Mouse (Mus musculus) forebrain, embryonic 13.5 days (tissue): ENCODE results near the gene Sh2d2a. TPM values are rescaled to one million over a fixed set of nuclear protein-coding genes. Genes with fewer than 3 reads are reported as not detected.
"Not testable (repeated sequence)": the region's sequence is repeated elsewhere in the genome, so short reads cannot be mapped to it uniquely, and the experiment has no call there.

Experiments
- ATAC-seq: fragments of 200-750 bp; cut with Nextera tagmentation; 2 replicates; pipeline ENCODE4 v1.8.0; 2017
- H3K27ac ChIP-seq: fragments of 300-500 bp; sonication (generic); 2 replicates; pipeline ENCODE4 v1.5.1; 2015; ENCODE audit warnings: inconsistent platforms, mild to moderate bottlenecking, moderate library complexity
- H3K27me3 ChIP-seq: fragments of 300-500 bp; sonication (generic); 2 replicates; pipeline ENCODE4 v1.6.1; 2015; ENCODE audit warnings: mild to moderate bottlenecking, inconsistent platforms
- H3K36me3 ChIP-seq: fragments of 300-500 bp; sonication (generic); 2 replicates; pipeline ENCODE4 v1.6.1; 2015; ENCODE audit warnings: mild to moderate bottlenecking, inconsistent platforms; ENCODE audit not compliant: poor library complexity, severe bottlenecking
- H3K4me1 ChIP-seq: fragments of 300-500 bp; sonication (generic); 2 replicates; pipeline ENCODE4 v1.6.1; 2015; ENCODE audit warnings: inconsistent platforms
- H3K4me2 ChIP-seq: fragments of 300-500 bp; sonication (generic); 2 replicates; pipeline ENCODE4 v1.6.1; 2015; ENCODE audit warnings: inconsistent platforms, mild to moderate bottlenecking, moderate library complexity
- H3K4me3 ChIP-seq: fragments of 300-500 bp; sonication (generic); 2 replicates; pipeline ENCODE4 v1.5.1; 2015; ENCODE audit warnings: mild to moderate bottlenecking, inconsistent platforms
- H3K9ac ChIP-seq: fragments of 300-500 bp; sonication (generic); 2 replicates; pipeline ENCODE4 v1.6.1; 2015; ENCODE audit warnings: mild to moderate bottlenecking, inconsistent platforms
- H3K9me3 ChIP-seq: fragments of 300-500 bp; sonication (generic); replicated peaks from 2 replicates; pipeline ENCODE4 v1.6.1; 2016; ENCODE audit warnings: inconsistent platforms
- WGBS: fragments of 180-500 bp; shearing (Covaris S2); methylation state at CpG from one replicate; pipeline ENCODE4 v1.1.7; 2015; 5-methylcytosine and 5-hydroxymethylcytosine counted together
- polyA plus RNA-seq: library from polyadenylated mRNA; unstranded; fragments of >200 nt; fragmentation: Nextera tagmentation; extraction: Ambion mirVana; gene quantifications from 2 replicates; pipeline ENCODE4 v1.2.1, GENCODE M21; 2015

Sh2d2a gene
- polyA plus RNA-seq: not detected in 2 replicates

- Histone ChIP-seq H3K9me3 (no peaks in the 10 kb centered on the region), H3K9ac (no peak within 1 kb of the TSS), H3K27ac (no peak within 1 kb of the TSS), H3K4me1 (no peaks in the 10 kb centered on the region), H3K27me3 (0 out of 2 replicates have a peak, but pooled peaks cover 3% of the 10 kb centered on the region), H3K4me2 (no peak within 1 kb of the TSS), H3K4me3 (no peak within 1 kb of the TSS), H3K36me3 (no peaks in the 10 kb centered on the region)
- ATAC-seq: no peak
- WGBS: 82% methylated on average over 7 of the region's 7 CpGs
These were observed at the start of gene Sh2d2a for GRCm38 (mm10) chr3:87846650-87847110. Gene Sh2d2a (plus strand): TSS chr3:87846755.

- H3K4me3 ChIP-seq: no peak overlapping the region
- WGBS: 62% methylated on average over 5 of the region's 5 CpGs
- H3K27ac ChIP-seq: no peak overlapping the region
- no peak overlapping the region for H3K4me2 ChIP-seq
- H3K36me3 ChIP-seq: no peaks in the 10 kb centered on the region
- peaks cover 23% of the 10 kb centered on the region for H3K4me1 ChIP-seq
- peaks cover 98% of the 10 kb centered on the region for H3K27me3 ChIP-seq
- H3K9me3 ChIP-seq: no peaks in the 10 kb centered on the region
- H3K9ac ChIP-seq: no peak overlapping the region
- no peak for ATAC-seq
These were observed 44.9 kb upstream of the Sh2d2a start for GRCm38 (mm10) chr3:87801681-87802080.

- no peaks in the 10 kb centered on the region for H3K9me3 ChIP-seq
- no peak overlapping the region for H3K27ac ChIP-seq
- H3K27me3 ChIP-seq: peaks cover 98% of the 10 kb centered on the region
- no peaks in the 10 kb centered on the region for H3K36me3 ChIP-seq
- H3K4me1 ChIP-seq: peaks cover 9% of the 10 kb centered on the region; the same call in 1 of the 2 replicates
- WGBS: 4% methylated on average over 26 of the region's 26 CpGs
- H3K4me2 ChIP-seq: peak overlapping the region; percentile 56
- H3K9ac ChIP-seq: no peak overlapping the region
- peak overlapping the region; percentile 24 for H3K4me3 ChIP-seq
- no peak for ATAC-seq
These were observed 42.4 kb upstream of the Sh2d2a start for GRCm38 (mm10) chr3:87804038-87804677.

- Histone ChIP-seq H3K4me3 (peak overlapping the region; percentile 13; the same call in 1 of the 2 replicates), H3K4me2 (peak overlapping the region; percentile 32), H3K36me3 (no peaks in the 10 kb centered on the region), H3K27me3 (peaks cover 80% of the 10 kb centered on the region), H3K27ac (no peak overlapping the region), H3K9me3 (no peaks in the 10 kb centered on the region), H3K4me1 (peaks cover 11% of the 10 kb centered on the region; the same call in 1 of the 2 replicates), H3K9ac (no peak overlapping the region)
- 3% methylated on average over 28 of the region's 28 CpGs for whole genome bisulfite sequencing
- ATAC-seq: peak; percentile 67; the same call in 1 of the 2 replicates
These were observed 37.1 kb upstream of the Sh2d2a start for GRCm38 (mm10) chr3:87809322-87809962.

GRCm38 (mm10) chr3:87811297-87811696 is 35.3 kb upstream of the Sh2d2a start:
- Histone ChIP-seq H3K9ac (no peak overlapping the region), H3K9me3 (no peaks in the 10 kb centered on the region), H3K27me3 (peaks cover 73% of the 10 kb centered on the region), H3K4me2 (no peak overlapping the region), H3K36me3 (no peaks in the 10 kb centered on the region), H3K4me3 (no peak overlapping the region), H3K4me1 (peaks cover 11% of the 10 kb centered on the region; the same call in 1 of the 2 replicates), H3K27ac (no peak overlapping the region)
- ATAC-seq: no peak
- WGBS: 85% methylated on average over 8 of the region's 8 CpGs

- H3K4me2 ChIP-seq: no peak overlapping the region
- no peaks in the 10 kb centered on the region for H3K9me3 ChIP-seq
- WGBS: 69% methylated on average over 4 of the region's 4 CpGs
- no peak for ATAC-seq
- peaks cover 11% of the 10 kb centered on the region; the same call in 1 of the 2 replicates for H3K4me1 ChIP-seq
- no peaks in the 10 kb centered on the region for H3K36me3 ChIP-seq
- no peak overlapping the region for H3K4me3 ChIP-seq
- H3K27ac ChIP-seq: no peak overlapping the region
- H3K9ac ChIP-seq: no peak overlapping the region
- H3K27me3 ChIP-seq: peaks cover 64% of the 10 kb centered on the region
These were observed 34.1 kb upstream of the Sh2d2a start for GRCm38 (mm10) chr3:87812413-87812812.

- H3K27ac ChIP-seq: no peak overlapping the region
- peaks cover 11% of the 10 kb centered on the region; the same call in 1 of the 2 replicates for H3K4me1 ChIP-seq
- H3K9me3 ChIP-seq: no peaks in the 10 kb centered on the region
- no peak for ATAC-seq
- H3K4me3 ChIP-seq: no peak overlapping the region
- H3K36me3 ChIP-seq: no peaks in the 10 kb centered on the region
- WGBS: 58% methylated on average over 10 of the region's 10 CpGs
- H3K4me2 ChIP-seq: no peak overlapping the region
- H3K27me3 ChIP-seq: peaks cover 64% of the 10 kb centered on the region
- H3K9ac ChIP-seq: no peak overlapping the region
These were observed 33.7 kb upstream of the Sh2d2a start for GRCm38 (mm10) chr3:87812873-87813272.

- no peaks in the 10 kb centered on the region for H3K9me3 ChIP-seq
- H3K27me3 ChIP-seq: peaks cover 37% of the 10 kb centered on the region
- no peak overlapping the region for H3K27ac ChIP-seq
- H3K9ac ChIP-seq: no peak overlapping the region
- no peak; the same call in 1 of the 2 replicates for ATAC-seq
- H3K4me1 ChIP-seq: no peaks in the 10 kb centered on the region
- H3K36me3 ChIP-seq: no peaks in the 10 kb centered on the region
- no peak overlapping the region for H3K4me2 ChIP-seq
- no peak overlapping the region for H3K4me3 ChIP-seq
- 70% methylated on average over 6 of the region's 6 CpGs for WGBS
These were observed 30.4 kb upstream of the Sh2d2a start for GRCm38 (mm10) chr3:87816166-87816565.

GRCm38 (mm10) chr3:87816646-87817093 is 29.9 kb upstream of the Sh2d2a start:
- peak; percentile 72; the same call in 1 of the 2 replicates for ATAC-seq
- Histone ChIP-seq H3K27me3 (peaks cover 32% of the 10 kb centered on the region), H3K4me3 (no peak overlapping the region), H3K4me1 (no peaks in the 10 kb centered on the region), H3K27ac (no peak overlapping the region), H3K4me2 (0 out of 2 replicates have a peak overlapping the region, but pooled peaks have one; percentile 32), H3K36me3 (no peaks in the 10 kb centered on the region), H3K9ac (no peak overlapping the region), H3K9me3 (no peaks in the 10 kb centered on the region)
- WGBS: 7% methylated on average over 12 of the region's 12 CpGs

- Histone ChIP-seq H3K4me2 (no peak overlapping the region), H3K4me3 (no peak overlapping the region), H3K27me3 (peaks cover 27% of the 10 kb centered on the region), H3K4me1 (no peaks in the 10 kb centered on the region), H3K27ac (no peak overlapping the region), H3K36me3 (no peaks in the 10 kb centered on the region), H3K9me3 (no peaks in the 10 kb centered on the region), H3K9ac (no peak overlapping the region)
- 71% methylated on average over 12 of the region's 12 CpGs for WGBS
- ATAC-seq: no peak
These were observed 28.3 kb upstream of the Sh2d2a start for GRCm38 (mm10) chr3:87818226-87818625.

- WGBS: 71% methylated on average over 1 of the region's 1 CpGs
- H3K27me3 ChIP-seq, H3K9me3 ChIP-seq: not testable (repeated sequence)
These were observed 22.3 kb upstream of the Sh2d2a start, which contains the start of gene Pear1 for GRCm38 (mm10) chr3:87824206-87824605. Gene Pear1 (minus strand): TSS chr3:87824306.

GRCm38 (mm10) chr3:87828435-87828834 is 18.1 kb upstream of the Sh2d2a start:
- no peaks in the 10 kb centered on the region for H3K27me3 ChIP-seq
- ATAC-seq: no peak
- H3K4me1 ChIP-seq: no peaks in the 10 kb centered on the region
- H3K4me2 ChIP-seq: no peak overlapping the region
- no peak overlapping the region for H3K27ac ChIP-seq
- WGBS: 49% methylated on average over 4 of the region's 4 CpGs
- no peaks in the 10 kb centered on the region for H3K9me3 ChIP-seq
- H3K9ac ChIP-seq: no peak overlapping the region
- H3K36me3 ChIP-seq: no peaks in the 10 kb centered on the region
- no peak overlapping the region for H3K4me3 ChIP-seq

More at GRCm38 (mm10) chr3:87824206-87824605, 22.3 kb upstream of the Sh2d2a start, which contains the start of gene Pear1:
- not testable (repeated sequence) for H3K4me1 ChIP-seq, ATAC-seq, H3K36me3 ChIP-seq, H3K4me2 ChIP-seq, H3K4me3 ChIP-seq, H3K9ac ChIP-seq, H3K27ac ChIP-seq
